Mouse (Mus musculus) embryonic fibroblast, embryonic 13.5 days (primary cell): ENCODE data around the gene Klhl12.

ENCODE experiments used
- CTCF ChIP-seq: IDR thresholded peaks from 2 replicates; pipeline ENCODE4 v1.5.1; 2011; ENCODE audit warnings: mild to moderate bottlenecking, control low read depth, low read length, moderate library complexity, borderline replicate concordance; ENCODE audit not compliant: insufficient read depth
- POLR2A ChIP-seq: IDR thresholded peaks from 2 replicates; pipeline ENCODE4 v1.6.1; 2011; ENCODE audit warnings: low read depth, mild to moderate bottlenecking, control low read depth, low read length, moderate library complexity

- TF ChIP-seq CTCF = no peak
- no peak for TF ChIP-seq POLR2A
Observed at GRCm38 (mm10) chr1:134458139-134458727, 2.9 kb downstream of the Klhl12 start.
